Mouse (Mus musculus) liver, adult 2 months (tissue): ENCODE measurements around the gene Dpp6.

ENCODE experiments used
- CTCF ChIP-seq: fragments of 200-500 bp; IDR thresholded peaks from 2 replicates; pipeline ENCODE4 v1.5.1; 2011; ENCODE audit warnings: low read depth, low read length, control low read depth
- POLR2A ChIP-seq: fragments of 200-500 bp; IDR thresholded peaks from 2 replicates; pipeline ENCODE4 v1.6.1; 2011; ENCODE audit warnings: low read length, control low read depth; ENCODE audit not compliant: insufficient read depth; ENCODE audit errors: extremely low read depth

DNA sequence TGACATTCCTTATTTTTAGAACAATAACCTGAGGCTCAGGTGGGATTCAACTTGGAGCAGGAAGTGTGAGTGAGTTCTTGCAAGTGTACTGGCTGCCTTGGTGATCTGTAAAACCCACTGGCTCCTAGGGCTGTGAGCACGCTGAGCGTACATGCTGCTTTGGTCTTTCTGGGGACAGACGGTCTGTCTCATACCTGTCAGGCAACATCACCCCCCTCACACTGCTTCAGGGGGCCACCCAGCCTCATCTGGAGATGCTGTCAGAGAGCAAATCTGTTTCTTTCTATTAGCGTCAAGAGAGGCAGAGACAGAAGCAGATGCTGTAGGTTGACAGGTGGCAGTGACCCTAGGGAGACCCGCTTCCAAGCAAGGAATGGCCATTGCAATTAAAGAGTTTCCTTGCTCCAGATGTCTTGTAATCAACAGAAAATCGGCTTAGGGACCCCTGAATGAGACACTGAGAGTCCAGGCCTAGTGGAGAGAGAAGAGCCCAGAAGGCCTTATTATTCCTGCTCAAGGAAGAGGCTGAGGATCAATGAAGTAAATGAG, 330.5 kb downstream of the Dpp6 start:
- TF ChIP-seq POLR2A (no peak), CTCF (no peak)
